8 mouse cellular contexts compared by ENCODE assay signal in the genomic region with DNA sequence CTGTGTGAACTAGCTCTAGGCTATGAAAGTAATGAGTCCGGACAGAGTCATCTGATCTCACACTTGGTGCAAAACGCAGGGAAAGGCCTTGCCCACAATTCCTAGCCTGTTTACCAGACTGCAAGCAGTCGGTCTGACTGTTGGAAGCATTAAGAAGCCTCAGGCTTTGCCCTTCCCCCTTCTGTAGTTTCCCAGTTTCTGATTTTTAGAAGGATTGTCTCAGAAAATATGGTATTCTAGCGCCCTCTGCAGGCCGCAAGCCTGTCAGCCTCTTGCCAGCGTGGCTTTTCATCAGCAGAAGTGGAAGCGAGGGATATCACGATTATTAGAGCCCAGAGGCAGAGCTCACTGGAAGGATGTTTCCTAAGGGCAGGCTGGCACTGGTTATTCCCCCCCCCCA.
A peak's percentile ranks its signal among the peaks of the same experiment; 100 is the strongest.
DNase-seq lines count a peak whose midpoint lies in the region; ATAC-seq lines count a peak whose summit lies in the region.

No protein-coding gene starts in this region.

- no peak overlapping the region for H3K9ac ChIP-seq in forebrain, embryonic 16.5 days (replicated peaks; ENCODE audit: low read depth, low read length)
- no peak overlapping the region for H3K9ac ChIP-seq in lung, embryonic 16.5 days (ENCODE audit: low read length)

- H3K4me3 ChIP-seq in forebrain, embryonic 16.5 days (replicated peaks; ENCODE audit: low read length): no peak overlapping the region
- no peak overlapping the region for H3K4me3 ChIP-seq in lung, embryonic 16.5 days (ENCODE audit: low read length)

- H3K4me2 ChIP-seq in forebrain, embryonic 16.5 days (ENCODE audit: low read length): no peak overlapping the region
- peak overlapping the region; percentile 35; the same call in 1 of the 2 replicates for H3K4me2 ChIP-seq in lung, embryonic 16.5 days (ENCODE audit: low read depth, low read length)

- DNase-seq in MEL-GATA-1-ER (ENCODE audit: extremely low read depth, low read depth): peak; percentile 55
- DNase-seq in cerebellum, adult 18-20 months: peak; percentile 76 to 86
- peak; percentile 84 to 90 for DNase-seq in heart, postnatal 36 days
- DNase-seq in layer of hippocampus, adult 18-20 months (ENCODE audit: low spot score in 2 of 2): peak; percentile 70 to 93
- peak; percentile 77 for DNase-seq in ovary, postnatal 14 days (ENCODE audit: low spot score)
- DNase-seq in thymus, postnatal 25 days: peak; percentile 83

- no peaks in the 10 kb centered on the region for H3K36me3 ChIP-seq in forebrain, embryonic 16.5 days (ENCODE audit: control insufficient read depth, insufficient read depth)
- no peaks in the 10 kb centered on the region for H3K36me3 ChIP-seq in lung, embryonic 16.5 days (ENCODE audit: control insufficient read depth, insufficient read depth, low read length)

- no peak overlapping the region for H3K27ac ChIP-seq in forebrain, embryonic 16.5 days (ENCODE audit: low read length)
- no peak overlapping the region for H3K27ac ChIP-seq in lung, embryonic 16.5 days (ENCODE audit: low read length)

- WGBS in forebrain, embryonic 16.5 days: 2% methylated on average over 8 of the region's 8 CpGs
- 3% methylated on average over 8 of the region's 8 CpGs for WGBS in lung, embryonic 16.5 days

- peak; percentile 86 for ATAC-seq in forebrain, embryonic 16.5 days
- ATAC-seq in lung, embryonic 16.5 days (ENCODE audit: low read depth): peak; percentile 64; the same call in 1 of the 2 replicates

- H3K27me3 ChIP-seq in forebrain, embryonic 16.5 days (replicated peaks; ENCODE audit: control insufficient read depth, insufficient read depth, low read length): peaks cover 3% of the 10 kb centered on the region
- H3K27me3 ChIP-seq in lung, embryonic 16.5 days (ENCODE audit: control insufficient read depth, insufficient read depth, low read depth, low read length): no peaks in the 10 kb centered on the region

- H3K4me1 ChIP-seq in forebrain, embryonic 16.5 days (replicated peaks; ENCODE audit: control insufficient read depth, insufficient read depth, low read length): peaks cover 18% of the 10 kb centered on the region
- H3K4me1 ChIP-seq in lung, embryonic 16.5 days (replicated peaks; ENCODE audit: control insufficient read depth, insufficient read depth, low read length): peaks cover 4% of the 10 kb centered on the region; the same call in 1 of the 2 replicates

- no peaks in the 10 kb centered on the region for H3K9me3 ChIP-seq in forebrain, embryonic 16.5 days (ENCODE audit: control insufficient read depth, low read length)
- H3K9me3 ChIP-seq in lung, embryonic 16.5 days (ENCODE audit: control insufficient read depth, low read length): no peaks in the 10 kb centered on the region

- intact Hi-C loops in heart, postnatal 36 days (cut with DNase I): loop anchor here (1.0 to 5.0 kb wide), 6 partner anchors 111 to 581 kb away; a partner anchor contains a TSS
